Comparison of ENCODE assay signal across 19 mouse cellular contexts in the genomic region with DNA sequence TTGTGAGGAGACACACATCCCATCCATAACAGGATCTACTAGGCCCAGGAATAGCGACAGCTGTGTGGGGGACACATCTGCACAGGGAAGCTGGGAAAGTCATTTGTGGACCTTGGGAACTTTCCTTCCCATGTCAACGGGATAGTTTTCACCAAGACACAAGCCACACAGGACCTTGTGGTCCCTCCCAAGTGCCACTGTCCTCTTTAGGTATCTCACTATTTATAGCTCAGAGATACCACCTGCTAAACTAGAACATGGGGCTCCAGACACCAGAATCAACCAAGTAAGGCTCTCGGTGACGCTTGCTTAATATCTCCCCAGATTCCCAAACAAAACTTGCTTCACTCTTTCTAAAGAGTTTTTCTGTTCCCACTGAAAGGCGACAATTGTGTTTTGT.
DNase-seq lines count a peak whose midpoint lies in the region; ATAC-seq lines count a peak whose summit lies in the region.
"Had no signal": no experiment of that assay in that cellular context is flagged by ENCODE, and none has a peak within 500 bp of the region (broad histone marks: within the 10 kb centered on the region; RNA-seq: fewer than 3 reads in every experiment).

No protein-coding gene starts in this region.

- no peaks in the 10 kb centered on the region for H3K27me3 ChIP-seq in heart, embryonic 11.5 days (ENCODE audit: control insufficient read depth, insufficient read depth, low read length)
- H3K27me3 ChIP-seq in heart, embryonic 13.5 days (replicated peaks), result no peaks in the 10 kb centered on the region
- H3K27me3 ChIP-seq in heart, embryonic 14.5 days (ENCODE audit: control insufficient read depth, insufficient read depth, low read length), result no peaks in the 10 kb centered on the region
- H3K27me3 ChIP-seq: embryonic facial prominence, embryonic 15.5 days; hindbrain, embryonic 15.5 days had no signal

- no peak for ATAC-seq in heart, embryonic 11.5 days (replicated peaks; ENCODE audit: insufficient number of reproducible peaks, low FRiP score, low TSS enrichment)
- no peak for ATAC-seq in heart, embryonic 13.5 days (ENCODE audit: extremely low read depth, insufficient number of reproducible peaks, low FRiP score, low TSS enrichment)
- ATAC-seq in heart, embryonic 14.5 days (ENCODE audit: insufficient number of reproducible peaks, insufficient read depth, low FRiP score, low read depth), result no peak
- ATAC-seq: forebrain, embryonic 14.5 days; intestine, embryonic 16.5 days had no signal

- no peaks in the 10 kb centered on the region for H3K9me3 ChIP-seq in heart, embryonic 11.5 days (replicated peaks; ENCODE audit: control insufficient read depth, low read length)
- H3K9me3 ChIP-seq in heart, embryonic 13.5 days, result no peaks in the 10 kb centered on the region
- H3K9me3 ChIP-seq in heart, embryonic 14.5 days (ENCODE audit: control insufficient read depth, low read length), result no peaks in the 10 kb centered on the region
- H3K9me3 ChIP-seq: embryonic facial prominence, embryonic 15.5 days; forebrain, embryonic 10.5 days; hindbrain, embryonic 15.5 days had no signal

- no peak overlapping the region for H3K9ac ChIP-seq in heart, embryonic 11.5 days (ENCODE audit: low read depth, low read length)
- 0 out of 2 replicates have a peak overlapping the region, but pooled peaks have one; percentile 0 for H3K9ac ChIP-seq in heart, embryonic 13.5 days
- peak overlapping the region; percentile 47; the same call in 1 of the 2 replicates for H3K9ac ChIP-seq in heart, embryonic 14.5 days (ENCODE audit: low read length)
- H3K9ac ChIP-seq: embryonic facial prominence, embryonic 15.5 days; hindbrain, embryonic 15.5 days had no signal

- H3K27ac ChIP-seq in heart, embryonic 11.5 days (ENCODE audit: low read depth, low read length), result peak overlapping the region; percentile 74
- H3K27ac ChIP-seq in heart, embryonic 13.5 days (replicated peaks), result peak overlapping the region; percentile 74
- H3K27ac ChIP-seq in heart, embryonic 14.5 days (replicated peaks in 1 of 2; ENCODE audit: control insufficient read depth in 1 of 2, insufficient read depth in 1 of 2, low read depth in 2 of 2, low read length in 2 of 2), result peak overlapping the region; percentile 40 to 79
- H3K27ac ChIP-seq: embryonic facial prominence, embryonic 15.5 days; forebrain, embryonic 10.5 days; hindbrain, embryonic 15.5 days had no signal

- peaks cover 75% of the 10 kb centered on the region for H3K4me1 ChIP-seq in heart, embryonic 11.5 days (ENCODE audit: control insufficient read depth, insufficient read depth, low read length)
- peaks cover 83% of the 10 kb centered on the region for H3K4me1 ChIP-seq in heart, embryonic 13.5 days
- H3K4me1 ChIP-seq in heart, embryonic 14.5 days (ENCODE audit: control insufficient read depth in 2 of 2, insufficient read depth in 2 of 2, low read length in 2 of 2), result peaks cover 42 to 81% of the 10 kb centered on the region in 2 experiments
- H3K4me1 ChIP-seq: embryonic facial prominence, embryonic 15.5 days; forebrain, embryonic 10.5 days; hindbrain, embryonic 15.5 days had no signal

- H3K4me2 ChIP-seq in heart, embryonic 11.5 days, result peak overlapping the region; percentile 50
- peak overlapping the region; percentile 51 for H3K4me2 ChIP-seq in heart, embryonic 13.5 days
- H3K4me2 ChIP-seq in heart, embryonic 14.5 days (ENCODE audit: low read length), result peak overlapping the region; percentile 55
- H3K4me2 ChIP-seq: embryonic facial prominence, embryonic 15.5 days; hindbrain, embryonic 15.5 days had no signal

- 0 out of 2 replicates have a peak overlapping the region, but pooled peaks have one; percentile 1 for H3K4me3 ChIP-seq in heart, embryonic 11.5 days (ENCODE audit: low read depth, low read length)
- H3K4me3 ChIP-seq in heart, embryonic 13.5 days, result 0 out of 2 replicates have a peak overlapping the region, but pooled peaks have one; percentile 8
- H3K4me3 ChIP-seq in heart, embryonic 14.5 days (ENCODE audit: control insufficient read depth in 1 of 2, insufficient read depth in 1 of 2, low read depth in 1 of 2, low read length in 2 of 2), result no peak overlapping the region
- H3K4me3 ChIP-seq: embryonic facial prominence, embryonic 15.5 days; erythroblast, embryonic 14.5 days; forebrain, embryonic 10.5 days; hindbrain, embryonic 15.5 days had no signal

- H3K36me3 ChIP-seq in heart, embryonic 11.5 days (ENCODE audit: control insufficient read depth, insufficient read depth, low read length), result no peaks in the 10 kb centered on the region
- H3K36me3 ChIP-seq in heart, embryonic 13.5 days, result no peaks in the 10 kb centered on the region
- H3K36me3 ChIP-seq in heart, embryonic 14.5 days (ENCODE audit: control insufficient read depth, insufficient read depth, low read length), result no peaks in the 10 kb centered on the region
- H3K36me3 ChIP-seq: embryonic facial prominence, embryonic 15.5 days; forebrain, embryonic 10.5 days; hindbrain, embryonic 15.5 days had no signal

- WGBS in heart, embryonic 11.5 days (ENCODE audit: insufficient replicate concordance), result 49% methylated on average over 5 of the region's 5 CpGs
- 43% methylated on average over 5 of the region's 5 CpGs for WGBS in heart, embryonic 13.5 days
- 28% methylated on average over 5 of the region's 5 CpGs for WGBS in heart, embryonic 14.5 days

- intact Hi-C loops in heart, postnatal 14 days (cut with DNase I), result no loop called here

- no peak for DNase-seq in heart, postnatal 14 days
- peak; percentile 17 for DNase-seq in heart, postnatal 4 days
- no peak for DNase-seq in adrenal gland, postnatal 14 days
- no peak for DNase-seq in kidney, postnatal 10 days
- DNase-seq: adrenal gland, adult 8-10 months; cerebellum, adult 11 months; cerebellum, adult 8-10 months; embryo, embryonic 11 days; gastrocnemius, postnatal 36 days; kidney, adult 8-10 months had no signal

Comparison
In these comparisons a context has a peak if more than half of its experiments do, and no peak if none do; other contexts are left out.
1. H3K4me3 ChIP-seq: peak in heart, embryonic 11.5 days (single experiment) and heart, embryonic 13.5 days (single experiment); none in heart, embryonic 14.5 days (0 of 2).
2. Peak in every context shown above with its lines, with median percentiles within 50 percentile points of each other: H3K27ac ChIP-seq and H3K4me2 ChIP-seq.